Mouse (Mus musculus) embryo, embryonic 10.5 days (tissue): Measurements from ENCODE around the gene Mical3.

Source experiments
- DNase-seq: peaks from one replicate; pipeline ENCODE4 v3.0.0-alpha.2; 2015; ENCODE audit warnings: low spot score

Mical3 gene

GRCm38 (mm10) chr6:120960338-120961030 is 170.3 kb downstream of the Mical3 start:
- no peak for DNase-seq

GRCm38 (mm10) chr6:120957331-120957730 is 173.5 kb downstream of the Mical3 start:
- DNase-seq: no peak

GRCm38 (mm10) chr6:120956259-120957161 is 174.3 kb downstream of the Mical3 start:
- DNase-seq: no peak

- no peak for DNase-seq
These were observed 175.6 kb downstream of the Mical3 start for GRCm38 (mm10) chr6:120955215-120955614.

- DNase-seq: no peak
These were observed 176.6 kb downstream of the Mical3 start for GRCm38 (mm10) chr6:120954241-120954640.

GRCm38 (mm10) chr6:120952475-120952874 is 178.3 kb downstream of the Mical3 start:
- no peak for DNase-seq

GRCm38 (mm10) chr6:120951311-120951710 is 179.5 kb downstream of the Mical3 start:
- no peak for DNase-seq

- DNase-seq: no peak
These were observed 185.3 kb downstream of the Mical3 start for GRCm38 (mm10) chr6:120945510-120945909.

GRCm38 (mm10) chr6:120943964-120944363 is 186.8 kb downstream of the Mical3 start:
- no peak for DNase-seq

GRCm38 (mm10) chr6:120943551-120943950 is 187.2 kb downstream of the Mical3 start:
- DNase-seq: no peak

- no peak for DNase-seq
These were observed 187.7 kb downstream of the Mical3 start for GRCm38 (mm10) chr6:120943079-120943478.

- no peak for DNase-seq
These were observed 189.2 kb downstream of the Mical3 start for GRCm38 (mm10) chr6:120941575-120941974.

- no peak for DNase-seq
These were observed 189.7 kb downstream of the Mical3 start for GRCm38 (mm10) chr6:120941084-120941481.

GRCm38 (mm10) chr6:120940446-120941083 is 190.2 kb downstream of the Mical3 start:
- no peak for DNase-seq

- no peak for DNase-seq
These were observed 191.0 kb downstream of the Mical3 start for GRCm38 (mm10) chr6:120939783-120940182.

GRCm38 (mm10) chr6:120938763-120939450 is 191.9 kb downstream of the Mical3 start:
- no peak for DNase-seq

- no peak for DNase-seq
These were observed 192.7 kb downstream of the Mical3 start for GRCm38 (mm10) chr6:120937999-120938608.

- DNase-seq: no peak
These were observed 193.6 kb downstream of the Mical3 start for GRCm38 (mm10) chr6:120937104-120937617.

GRCm38 (mm10) chr6:120934176-120934575 is 196.6 kb downstream of the Mical3 start:
- DNase-seq: no peak

- DNase-seq: no peak
These were observed 197.1 kb downstream of the Mical3 start for GRCm38 (mm10) chr6:120933670-120934069.

GRCm38 (mm10) chr6:120932597-120932996 is 198.2 kb downstream of the Mical3 start:
- DNase-seq: no peak
